Mouse (Mus musculus): Measurements from ENCODE around the gene Efemp2.

Efemp2 gene

DNA sequence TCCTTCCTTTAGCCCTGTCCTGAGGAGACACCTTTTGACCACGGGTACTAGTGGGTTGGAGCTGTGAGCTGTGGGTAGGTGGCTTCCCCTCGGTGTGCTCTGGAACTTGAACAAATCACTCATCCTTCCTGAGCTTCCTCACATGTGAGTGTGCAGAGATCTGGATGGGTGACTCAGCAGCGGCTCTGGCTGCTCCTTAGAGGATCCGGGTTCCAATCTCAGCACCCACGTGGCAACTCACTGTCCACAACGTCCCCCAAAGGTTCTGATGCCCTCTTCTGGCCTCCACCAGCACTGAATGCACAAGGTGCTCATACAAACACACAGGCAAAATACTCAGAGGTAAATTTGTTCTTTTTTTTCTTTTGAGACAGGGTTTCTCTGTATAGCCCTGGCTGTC lies 22.0 kb upstream of the Efemp2 start:
- no peak for DNase-seq (ENCODE audit: low read depth)

DNA sequence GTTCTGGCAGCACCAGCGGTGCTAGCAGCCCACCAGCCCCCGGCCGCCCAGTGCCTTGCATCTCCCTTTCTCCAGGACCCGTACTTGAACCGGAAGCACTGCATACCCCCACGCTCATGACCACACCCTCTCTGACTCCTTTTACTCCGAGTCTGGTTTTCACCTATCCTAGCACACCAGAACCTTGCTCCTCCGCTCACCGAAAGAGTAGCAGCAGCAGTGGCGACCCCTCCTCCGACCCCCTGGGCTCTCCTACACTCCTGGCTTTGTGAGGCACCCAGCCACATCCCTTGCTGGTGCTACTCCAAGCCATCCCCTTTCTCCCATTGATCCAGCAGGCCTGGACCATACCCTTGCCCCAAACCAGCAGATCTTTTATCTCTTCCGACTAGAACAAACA lies 18.7 kb upstream of the Efemp2 start:
- no peak for DNase-seq (ENCODE audit: low read depth)

DNA sequence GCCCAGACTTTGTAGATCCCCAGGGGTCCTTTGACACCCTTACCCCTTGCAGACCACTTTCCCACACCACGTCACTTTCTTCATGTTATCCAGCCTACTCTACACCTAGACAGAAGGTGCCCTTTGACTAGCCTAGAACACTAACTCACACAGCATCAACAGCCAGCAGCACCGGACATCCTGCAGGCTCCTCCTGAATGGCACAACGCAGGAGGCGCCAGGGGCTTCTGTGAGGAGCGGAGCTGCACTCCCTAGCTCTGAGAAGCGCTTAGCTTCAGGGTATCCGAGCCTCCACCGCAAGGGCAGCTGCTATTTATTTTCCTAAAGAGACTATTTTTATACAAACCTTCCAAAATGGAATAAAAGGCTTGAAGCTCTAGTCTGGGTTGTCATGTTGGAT lies 18.2 kb upstream of the Efemp2 start:
- DNase-seq (ENCODE audit: low read depth) = no peak

DNA sequence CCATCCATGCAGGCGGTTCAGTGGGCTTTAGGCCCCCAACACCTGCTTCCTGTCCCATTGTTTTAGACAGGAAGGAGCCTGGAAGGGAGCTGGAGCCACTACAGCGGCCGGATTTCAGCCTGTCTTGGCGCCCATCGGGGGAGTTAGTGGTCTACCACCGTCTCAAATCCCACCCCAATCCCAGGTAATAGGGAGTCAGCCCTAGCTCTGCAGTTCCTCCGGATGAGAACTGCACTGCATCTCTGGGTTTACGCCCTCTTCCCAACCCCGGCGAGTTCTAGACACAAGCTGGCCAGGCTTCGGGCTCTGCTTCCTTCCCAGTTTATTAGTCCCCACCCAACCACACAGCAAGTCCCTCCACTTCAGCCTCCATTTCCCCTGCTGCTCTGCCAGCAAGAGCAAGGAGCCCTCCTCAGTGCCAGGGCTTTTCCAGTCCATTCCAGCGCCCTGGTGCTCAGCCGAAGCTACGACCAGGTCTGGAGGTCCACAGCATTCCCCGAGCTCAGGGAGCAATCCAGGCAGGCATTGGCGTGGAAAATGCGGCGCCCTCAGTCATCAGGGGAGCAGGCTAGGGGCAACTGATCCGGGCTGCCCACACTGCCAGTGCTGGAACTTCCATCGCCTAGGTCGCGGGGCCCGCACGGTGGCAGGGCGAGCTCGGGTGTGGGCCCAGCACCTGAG lies 17.4 kb upstream of the Efemp2 start:
- no peak for DNase-seq (ENCODE audit: low read depth)

DNA sequence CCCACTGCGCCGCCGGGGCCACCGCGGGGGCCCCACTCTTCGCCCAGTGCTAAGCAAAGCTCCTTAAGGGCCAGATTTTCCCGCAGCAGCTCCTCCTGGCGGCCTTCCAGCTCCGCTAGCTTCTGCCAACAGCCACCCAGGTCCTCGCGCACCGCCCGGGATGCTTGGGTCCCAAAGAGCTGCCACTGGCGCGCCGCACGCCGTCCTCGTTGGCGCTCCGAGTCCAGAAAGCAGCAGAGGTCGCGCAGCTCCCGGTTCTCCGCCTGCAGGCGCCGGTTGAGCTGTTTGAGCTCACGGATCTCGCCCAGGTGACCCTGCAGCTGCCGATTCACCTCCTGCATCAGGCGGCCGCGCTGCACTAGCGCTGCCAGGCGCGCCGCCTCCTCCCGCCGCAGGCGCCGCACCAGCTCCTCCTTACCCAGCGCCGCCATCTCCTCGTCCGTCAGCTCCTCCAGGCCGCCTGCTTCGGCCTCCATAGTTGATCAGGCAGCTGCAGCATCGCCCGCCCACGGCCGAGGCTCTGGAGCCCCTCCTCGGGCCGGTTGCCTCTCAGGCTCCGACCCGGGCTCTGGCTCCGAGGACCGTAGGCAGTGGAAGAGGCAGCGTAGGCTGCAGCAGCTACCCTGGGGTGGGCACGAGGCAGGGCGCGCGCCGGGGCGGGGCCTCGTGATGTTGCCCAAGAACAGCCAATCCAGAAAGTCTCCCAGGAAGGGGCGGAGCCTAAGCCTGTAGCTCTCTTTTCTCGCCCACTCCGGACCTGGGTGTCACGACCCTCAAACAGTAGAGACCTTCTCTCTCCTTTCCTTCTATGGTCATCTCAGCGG lies 16.6 kb upstream of the Efemp2 start:
- DNase-seq (ENCODE audit: low read depth) = peak; percentile 87

DNA sequence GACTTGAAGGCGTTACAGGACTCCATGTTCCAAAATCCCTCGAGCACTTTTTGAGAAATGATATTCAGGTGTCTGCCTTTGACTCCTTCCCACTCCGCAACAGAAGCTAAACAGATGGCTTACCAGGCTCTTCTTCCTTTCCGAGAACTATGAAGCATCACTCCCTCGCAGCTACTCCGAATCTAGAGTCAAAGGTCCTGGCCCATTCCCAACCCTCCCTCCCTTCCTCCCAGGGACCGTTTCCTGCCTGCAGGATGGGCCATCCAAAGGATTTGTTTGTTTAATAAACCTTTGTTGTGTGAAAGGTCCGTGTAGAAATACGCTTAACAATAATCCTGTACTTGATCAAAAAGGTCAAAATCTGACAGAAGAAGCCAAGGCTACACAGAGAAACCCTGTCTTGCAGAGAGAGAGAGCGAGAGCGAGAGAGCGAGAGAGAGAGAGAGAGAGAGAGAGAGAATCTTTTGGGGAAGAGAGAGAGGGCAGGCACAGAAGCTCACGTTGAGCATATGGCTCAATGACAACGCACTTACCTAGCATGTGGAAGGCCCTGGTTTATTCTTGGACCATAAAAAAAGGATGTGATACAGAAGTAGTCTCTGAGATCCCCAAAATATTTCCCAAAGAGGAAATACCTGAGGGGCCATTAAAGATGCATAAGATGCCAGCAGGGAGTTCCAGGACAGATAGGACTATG lies 15.9 kb upstream of the Efemp2 start, which contains the start of gene Ccdc85b:
Gene Ccdc85b (minus strand): TSS at position 149 of the 697 bp plus-strand sequence.
- no peak for DNase-seq (ENCODE audit: low read depth)

DNA sequence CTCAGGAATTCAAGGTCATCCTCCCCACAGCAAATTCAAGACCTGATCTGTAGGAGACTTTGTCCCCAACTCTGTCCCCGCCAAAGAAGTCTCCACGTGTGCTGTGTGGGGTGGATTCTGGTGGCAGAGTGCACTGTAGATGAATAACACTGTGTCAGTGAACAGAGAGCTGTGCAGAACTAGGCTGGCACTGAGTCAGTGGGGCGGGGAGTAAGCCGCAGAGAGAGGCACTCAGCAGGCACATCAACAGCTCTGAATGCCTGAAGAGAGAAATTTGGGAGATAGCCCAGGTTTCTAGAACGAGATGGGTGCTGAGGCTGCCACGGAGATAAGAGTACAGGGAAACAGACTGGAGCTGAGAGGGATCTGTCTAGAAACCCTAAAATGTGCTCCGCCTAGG lies 14.7 kb upstream of the Efemp2 start:
- no peak for DNase-seq (ENCODE audit: low read depth)

DNA sequence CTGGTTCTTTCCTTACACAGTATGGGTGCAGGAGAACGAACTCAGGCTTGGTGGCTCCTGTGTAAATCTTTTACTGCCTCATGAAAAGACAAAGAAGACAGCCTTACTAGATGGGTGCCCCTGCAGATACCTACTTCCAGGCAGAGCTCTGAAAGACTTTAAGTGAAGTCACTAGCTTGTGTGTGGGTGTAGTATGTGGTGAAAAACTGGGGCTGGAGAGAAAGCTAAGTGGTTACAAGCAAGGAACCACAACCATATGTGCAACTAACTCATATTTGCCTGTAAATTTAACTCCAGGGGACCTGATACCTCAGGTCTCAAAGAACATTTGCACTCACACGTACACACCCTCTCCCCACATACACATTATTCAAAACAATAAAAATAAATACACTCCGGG lies 13.9 kb upstream of the Efemp2 start:
- no peak for DNase-seq (ENCODE audit: low read depth)

DNA sequence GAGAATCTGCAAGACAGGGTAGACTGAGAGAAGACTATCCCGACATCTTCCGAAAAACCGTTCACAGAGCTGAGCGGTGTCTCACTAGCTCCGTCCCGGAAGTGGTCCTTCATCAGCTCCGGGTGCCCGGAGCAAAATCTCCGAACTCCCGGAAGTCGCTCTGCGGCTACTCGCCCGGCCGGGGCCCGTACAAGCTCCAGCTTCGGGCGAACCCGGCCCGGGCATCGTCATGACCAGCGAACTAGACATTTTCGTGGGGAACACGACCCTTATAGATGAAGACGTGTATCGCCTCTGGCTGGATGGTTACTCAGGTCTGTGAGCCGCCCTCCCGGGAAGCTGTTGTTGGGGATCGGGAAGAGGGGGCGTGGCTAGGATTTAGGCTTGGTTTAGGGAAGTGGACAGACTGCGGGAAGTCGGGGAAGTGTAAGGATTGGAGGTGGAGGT lies 13.3 kb upstream of the Efemp2 start, which contains the start of gene Fibp:
Gene Fibp (plus strand): TSS at position 151 of the 447 bp plus-strand sequence.
- peak; percentile 77 for DNase-seq (ENCODE audit: low read depth)

DNA sequence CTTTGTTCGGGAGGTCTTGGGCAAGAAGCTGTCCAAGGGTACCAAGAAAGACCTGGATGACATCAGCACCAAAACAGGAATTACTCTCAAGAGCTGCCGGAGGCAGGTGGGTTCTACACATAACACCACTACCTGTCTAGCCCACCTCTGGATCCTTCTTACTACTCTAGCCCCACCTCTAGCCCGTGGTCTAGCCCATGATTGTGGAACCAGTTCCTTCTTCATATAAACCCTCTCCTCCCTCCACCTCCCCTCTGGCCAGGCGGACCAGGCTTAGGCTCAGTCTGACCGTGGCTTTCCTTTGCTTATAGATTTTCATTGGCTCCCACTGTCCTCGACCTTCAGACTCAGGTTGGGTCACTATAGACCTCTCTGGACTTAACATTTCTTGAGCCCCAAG lies 12.3 kb upstream of the Efemp2 start:
- no peak for DNase-seq (ENCODE audit: low read depth)

DNA sequence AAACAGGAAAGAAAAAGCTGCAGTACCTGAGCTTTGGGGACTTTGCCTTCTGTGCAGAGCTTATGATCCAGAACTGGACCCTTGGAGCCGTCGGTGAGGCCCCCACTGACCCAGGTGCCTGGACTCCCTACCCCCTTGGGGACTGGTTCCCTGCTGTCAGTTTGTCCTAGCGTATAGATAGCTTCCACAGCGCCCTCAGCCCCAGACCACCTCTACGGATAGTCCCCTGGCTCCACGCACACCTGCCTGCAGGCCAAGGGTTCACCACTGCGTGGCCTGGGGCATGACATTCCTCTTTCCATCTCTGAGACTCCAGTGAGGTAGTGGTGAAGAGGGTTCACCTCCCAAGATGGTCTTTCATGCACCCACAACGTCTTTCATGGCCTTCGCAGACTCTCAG lies 10.5 kb upstream of the Efemp2 start:
- DNase-seq (ENCODE audit: low read depth) = no peak

DNA sequence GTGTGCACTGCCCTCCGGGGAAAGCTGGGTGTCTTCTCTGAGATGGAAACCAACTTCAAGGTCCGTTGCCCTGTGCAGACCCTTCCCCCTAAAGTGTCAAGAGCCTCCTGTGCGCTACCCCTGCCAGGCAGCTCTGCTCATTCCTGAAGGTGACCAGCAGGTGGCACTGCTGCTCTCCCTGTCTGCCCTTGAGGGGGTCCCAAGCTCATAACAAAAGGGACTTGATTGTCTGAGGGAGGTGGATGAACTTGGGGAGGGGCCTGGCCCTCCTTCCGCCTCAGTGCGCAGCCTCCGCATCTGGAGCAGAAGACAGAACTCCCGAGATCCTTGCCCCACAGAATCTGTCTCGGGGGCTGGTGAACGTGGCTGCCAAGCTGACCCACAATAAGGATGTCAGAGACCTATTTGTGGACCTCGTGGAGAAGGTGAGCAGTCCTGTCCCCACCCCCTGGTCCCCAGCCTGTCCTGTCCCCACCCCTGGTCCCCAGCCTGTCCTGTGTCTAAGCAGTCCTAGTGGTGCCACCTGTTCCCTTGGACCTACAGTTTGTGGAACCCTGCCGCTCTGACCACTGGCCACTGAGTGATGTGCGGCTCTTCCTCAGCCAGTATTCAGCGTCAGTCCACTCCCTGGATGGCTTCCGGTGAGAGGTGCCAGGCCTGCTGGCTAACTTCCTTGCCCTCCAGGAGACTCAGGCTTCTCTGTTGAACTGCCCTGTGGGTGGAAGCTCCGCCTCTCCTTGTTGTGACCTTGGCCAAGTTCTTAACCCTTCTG lies 9.8 kb upstream of the Efemp2 start:
- DNase-seq (ENCODE audit: low read depth) = no peak

DNA sequence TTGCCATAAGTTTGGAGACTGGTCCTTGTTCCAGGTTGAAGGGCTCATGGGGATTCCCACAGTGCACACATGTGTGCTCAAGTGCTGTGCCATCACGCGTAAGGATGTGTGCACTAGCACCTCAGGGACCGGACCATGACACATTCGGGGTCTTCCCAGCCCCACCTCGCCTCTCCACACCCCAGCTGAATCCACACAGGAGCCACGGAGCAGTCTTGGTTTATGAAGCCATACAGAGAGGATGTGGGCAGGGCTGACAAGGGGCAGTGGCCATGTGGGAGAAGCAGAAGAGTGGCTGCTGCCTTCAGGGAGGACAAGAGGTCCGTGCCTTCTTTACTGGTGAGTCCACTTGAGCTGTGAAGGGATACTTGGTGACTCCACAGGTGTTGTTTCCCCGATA lies 8.7 kb upstream of the Efemp2 start:
- no peak for DNase-seq (ENCODE audit: low read depth)

DNA sequence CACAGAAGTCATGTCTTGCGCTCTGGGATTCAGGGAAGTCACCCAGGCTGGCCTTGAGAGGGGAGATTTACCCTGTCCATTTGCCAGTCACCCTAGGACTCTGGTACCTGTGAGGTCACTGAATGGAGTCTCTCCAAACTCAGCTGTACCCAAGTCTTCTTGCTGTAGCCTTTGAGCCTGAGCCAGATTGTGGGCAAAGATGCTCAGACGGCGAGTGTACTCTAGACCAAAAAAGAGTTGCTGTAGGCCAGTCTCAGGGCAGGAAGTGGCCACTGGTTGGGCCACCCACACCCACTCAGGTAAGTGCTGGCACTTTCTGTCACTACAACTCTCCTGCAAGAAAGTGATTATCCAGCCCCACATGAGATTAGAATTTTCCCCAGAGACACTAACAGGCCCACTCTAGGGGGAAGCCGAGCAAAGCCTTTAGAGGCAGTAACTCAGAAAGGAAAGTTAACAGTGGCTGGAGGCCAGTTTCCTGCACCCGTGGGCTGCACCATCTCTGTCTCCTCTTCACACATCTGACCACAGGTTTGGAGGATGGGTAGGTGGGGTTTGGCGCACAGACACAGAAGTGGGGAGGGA lies 6.7 kb upstream of the Efemp2 start:
- no peak for DNase-seq (ENCODE audit: low read depth)

DNA sequence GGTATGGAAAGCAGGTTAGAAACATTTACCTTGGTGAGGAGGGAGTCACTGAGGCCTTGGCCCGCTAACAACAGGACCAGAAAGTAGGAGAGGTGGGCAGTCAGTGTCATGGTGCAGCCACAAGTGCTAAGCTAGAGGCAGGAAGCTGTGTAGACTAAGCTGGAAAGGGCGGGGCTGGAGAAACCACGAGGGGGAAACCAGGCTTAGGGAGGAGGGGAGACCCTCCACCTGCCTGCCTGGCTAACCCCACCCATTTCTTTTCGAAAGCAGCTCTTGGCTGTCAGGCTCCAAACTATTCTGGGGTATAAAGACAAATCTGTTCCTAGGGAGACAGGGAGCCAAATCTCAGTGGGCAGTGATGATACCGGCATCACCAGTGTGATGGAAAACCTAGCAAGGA lies 5.4 kb upstream of the Efemp2 start, which contains the start of gene Ctsw:
Gene Ctsw (minus strand): TSS at position 134 of the 400 bp plus-strand sequence.
- DNase-seq (ENCODE audit: low read depth) = no peak

DNA sequence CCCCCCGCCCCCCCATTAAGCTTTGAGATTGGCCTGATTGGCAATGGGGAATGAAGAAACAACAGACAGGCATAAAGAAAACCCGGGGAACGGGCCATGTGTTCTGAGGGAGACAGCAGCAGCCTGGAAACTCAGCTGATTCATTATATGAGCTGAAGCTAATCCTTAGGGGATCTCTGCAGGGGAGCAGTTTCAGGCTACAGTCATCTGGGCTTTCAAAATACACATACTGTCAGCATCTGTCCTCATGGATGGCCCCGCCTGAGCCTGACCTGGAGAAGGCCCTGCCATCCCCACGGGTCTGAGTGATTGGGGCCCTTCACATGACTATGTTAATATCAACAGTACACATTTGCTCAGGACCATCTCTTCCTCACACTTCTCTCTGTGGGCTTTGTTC lies 1.9 kb upstream of the Efemp2 start:
- no peak for DNase-seq (ENCODE audit: low read depth)

DNA sequence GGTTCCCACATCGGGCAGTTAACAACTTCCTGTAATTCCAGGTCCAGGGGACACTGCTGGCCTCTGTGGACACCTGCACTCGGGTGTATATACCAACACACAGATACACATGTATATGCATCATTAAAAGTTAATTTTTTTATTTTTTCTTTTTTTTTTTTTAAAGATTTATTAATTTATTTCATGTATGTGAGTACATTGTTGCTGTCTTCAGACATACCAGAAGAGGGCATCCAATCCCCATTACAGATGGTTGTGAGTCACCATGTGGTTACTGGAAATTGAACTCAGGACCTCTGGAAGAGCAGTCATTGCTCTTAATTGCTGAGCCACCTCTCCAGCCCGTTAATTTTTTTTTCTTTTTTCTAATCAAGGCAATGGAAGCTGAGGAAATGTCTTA lies 897 bp upstream of the Efemp2 start:
- no peak for DNase-seq (ENCODE audit: low read depth)

DNA sequence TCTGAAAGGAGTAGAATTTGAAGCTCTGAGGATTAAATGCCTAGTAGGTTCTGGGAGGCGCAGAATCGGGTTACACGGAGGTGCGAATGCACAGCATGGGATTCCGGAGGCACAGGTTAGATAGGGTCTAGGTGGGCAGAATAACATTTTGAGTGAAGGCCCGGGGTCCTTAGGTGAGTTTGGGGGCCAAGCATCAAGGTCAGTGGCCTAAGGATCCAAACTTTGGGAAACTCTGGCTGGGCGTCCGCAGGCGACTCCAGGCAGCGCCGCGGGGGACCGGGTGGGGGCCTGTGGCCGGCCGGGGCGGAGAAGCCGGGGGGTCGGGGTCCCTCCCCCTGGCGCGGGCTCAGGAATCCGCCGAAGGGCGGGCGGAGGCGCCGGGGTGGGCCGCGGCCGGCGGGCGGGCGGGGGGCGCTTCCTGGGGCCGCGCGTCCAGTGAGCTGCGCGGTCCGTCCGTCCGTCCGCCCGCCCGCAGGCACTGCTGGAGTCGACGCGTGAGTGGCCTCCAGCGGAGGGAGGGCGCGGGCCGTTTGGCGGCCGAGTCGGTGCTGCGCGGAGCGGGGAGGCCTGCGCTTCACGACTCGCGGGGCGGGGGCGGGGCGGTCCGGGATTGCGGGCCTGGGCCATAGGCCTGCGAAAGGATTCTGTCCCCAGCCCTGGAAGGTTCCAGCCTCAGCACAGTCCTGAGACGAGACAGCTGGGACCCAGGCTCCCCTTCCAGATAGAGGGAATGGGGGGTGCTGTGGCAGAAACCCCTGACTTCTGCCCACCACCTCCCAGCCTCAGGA lies 721 bp downstream of the Efemp2 start:
- DNase-seq (ENCODE audit: low read depth) = no peak

DNA sequence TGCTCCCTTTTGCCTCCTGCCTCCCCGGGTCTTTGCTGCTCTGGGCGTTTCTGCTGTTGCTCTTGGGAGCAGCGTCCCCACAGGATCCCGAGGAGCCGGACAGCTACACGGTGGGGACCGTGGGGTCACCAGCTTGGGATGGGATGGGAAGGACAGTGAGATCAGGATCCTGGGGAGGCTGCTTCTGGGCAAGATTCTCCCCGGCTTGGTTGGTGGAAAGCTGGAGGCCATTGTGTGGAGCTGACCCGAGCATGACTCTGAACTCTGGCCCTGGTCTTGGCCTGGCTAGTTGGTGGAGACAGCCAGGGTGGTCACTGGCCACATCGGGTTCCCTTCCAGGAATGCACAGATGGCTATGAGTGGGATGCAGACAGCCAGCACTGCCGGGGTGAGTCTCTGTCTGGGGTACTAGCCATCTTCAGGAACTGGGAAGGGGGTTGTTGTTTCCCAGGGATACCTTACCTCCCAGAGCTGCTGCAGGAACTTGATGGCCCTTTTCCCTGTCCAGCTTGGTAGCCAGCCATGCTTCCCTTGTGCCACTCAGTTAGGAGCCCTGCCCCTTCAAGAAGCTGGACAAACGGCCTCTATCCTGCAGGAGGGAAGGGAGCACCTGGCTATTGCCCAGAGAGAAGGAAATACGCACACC lies 1.4 kb downstream of the Efemp2 start:
- no peak for DNase-seq (ENCODE audit: low read depth)

DNA sequence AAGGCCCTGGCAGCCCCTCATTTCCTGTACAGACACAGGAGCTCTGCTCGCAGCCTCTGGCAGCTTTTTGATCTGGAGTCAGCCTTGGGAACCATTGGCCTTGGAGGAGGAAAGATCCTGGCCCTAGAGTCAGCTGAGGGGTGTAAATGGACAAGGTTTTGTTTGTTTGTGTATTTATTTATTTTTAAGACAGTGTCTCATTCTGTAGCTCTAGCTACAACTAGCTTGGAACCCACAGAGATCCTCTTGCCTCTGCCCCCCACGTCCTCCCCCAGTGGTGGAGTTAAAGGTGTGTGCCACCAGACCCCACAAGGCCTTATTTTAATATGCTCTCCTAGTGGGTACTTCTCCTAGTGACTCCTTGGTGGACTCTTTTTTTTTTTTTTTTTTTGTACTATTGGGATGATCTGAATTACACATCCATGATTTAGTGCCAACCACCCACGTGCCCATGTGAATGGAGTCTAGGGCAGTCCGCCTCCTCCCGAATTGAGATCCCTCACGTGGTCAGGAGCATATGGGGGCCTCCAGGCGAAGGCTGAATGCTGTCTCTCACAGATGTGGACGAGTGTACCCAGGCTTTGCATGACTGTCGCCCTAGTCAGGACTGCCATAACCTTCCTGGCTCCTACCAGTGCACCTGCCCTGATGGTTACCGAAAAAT lies 3.4 kb downstream of the Efemp2 start:
- DNase-seq (ENCODE audit: low read depth) = no peak

Measured in c-Kit-positive CD71-positive TER-119-negative erythroid progenitor cells, embryonic 14.5 days (primary cell).